Mouse (Mus musculus) layer of hippocampus, postnatal 36 days (tissue): ENCODE measurements around the gene Olfr1420. TPM values are rescaled to one million over a fixed set of nuclear protein-coding genes. Genes with fewer than 3 reads are reported as not detected.
"Not testable (repeated sequence)": the region's sequence is repeated elsewhere in the genome, so short reads cannot be mapped to it uniquely, and the experiment has no call there.

Experiments used
- DNase-seq, 2 experiments: peaks; one replicate each; pipeline ENCODE4 v3.0.0; 2022
- total RNA-seq, 2 experiments: library from RNA; stranded (reverse); gene quantifications; 2 replicates each; pipeline ENCODE4 v1.2.3; 2021

Olfr1420 gene
- not detected for total RNA-seq

- DNase-seq, result no peak
Measured at GRCm38 (mm10) chr19:11886265-11886664, at the start of gene Olfr1420. Gene Olfr1420, plus strand, starts transcription at chr19:11886565.

GRCm38 (mm10) chr19:11839119-11839518 lies 47.2 kb upstream of the Olfr1420 start, which contains the start of gene Olfr1417:
Gene Olfr1417, minus strand, starts transcription at chr19:11839219.
- DNase-seq, result no peak

- DNase-seq, result no peak
Measured at GRCm38 (mm10) chr19:11846333-11846732, 40.0 kb upstream of the Olfr1420 start.

GRCm38 (mm10) chr19:11852652-11853051 lies 33.7 kb upstream of the Olfr1420 start:
- no peak for DNase-seq

- DNase-seq, result no peak
Measured at GRCm38 (mm10) chr19:11854821-11855220, 31.5 kb upstream of the Olfr1420 start.

- DNase-seq, result no peak
Measured at GRCm38 (mm10) chr19:11856506-11856905, 29.9 kb upstream of the Olfr1420 start.

GRCm38 (mm10) chr19:11860966-11861365 lies 25.4 kb upstream of the Olfr1420 start, which contains the start of gene Olfr1418:
Gene Olfr1418, minus strand, starts transcription at chr19:11861066.
- no peak for DNase-seq

- DNase-seq, result no peak
Measured at GRCm38 (mm10) chr19:11867837-11868236, 18.5 kb upstream of the Olfr1420 start.

- no peak for DNase-seq
Measured at GRCm38 (mm10) chr19:11875006-11875405, 11.4 kb upstream of the Olfr1420 start, which contains the start of gene Olfr1419. Gene Olfr1419, minus strand, starts transcription at chr19:11875106.

GRCm38 (mm10) chr19:11878404-11878803 lies 8.0 kb upstream of the Olfr1420 start:
- DNase-seq, result not testable (repeated sequence)

GRCm38 (mm10) chr19:11911021-11911420 lies 24.7 kb downstream of the Olfr1420 start:
- DNase-seq, result no peak

GRCm38 (mm10) chr19:11911603-11912002 lies 25.2 kb downstream of the Olfr1420 start:
- peak in 1 of 2 experiments; percentile 10 for DNase-seq

GRCm38 (mm10) chr19:11912037-11912532 lies 25.7 kb downstream of the Olfr1420 start, which contains the start of gene Patl1:
Gene Patl1, plus strand, starts transcription at chr19:11912399.
- DNase-seq, result peak; percentile 99

- peak in 1 of 2 experiments; percentile 31 for DNase-seq
Measured at GRCm38 (mm10) chr19:11912533-11913121, 26.3 kb downstream of the Olfr1420 start.

- no peak for DNase-seq
Measured at GRCm38 (mm10) chr19:11915804-11916203, 29.4 kb downstream of the Olfr1420 start.

- DNase-seq, result no peak
Measured at GRCm38 (mm10) chr19:11922068-11922467, 35.7 kb downstream of the Olfr1420 start.

- DNase-seq, result not testable (repeated sequence)
Measured at GRCm38 (mm10) chr19:11922515-11922914, 36.1 kb downstream of the Olfr1420 start.

GRCm38 (mm10) chr19:11926380-11926779 lies 40.0 kb downstream of the Olfr1420 start:
- DNase-seq, result no peak

GRCm38 (mm10) chr19:11928025-11928748 lies 41.8 kb downstream of the Olfr1420 start:
- no peak for DNase-seq

GRCm38 (mm10) chr19:11946460-11946859 lies 60.1 kb downstream of the Olfr1420 start:
- not testable (repeated sequence) for DNase-seq
